Mouse (Mus musculus): ENCODE measurements around the gene Chst10.

DNA sequence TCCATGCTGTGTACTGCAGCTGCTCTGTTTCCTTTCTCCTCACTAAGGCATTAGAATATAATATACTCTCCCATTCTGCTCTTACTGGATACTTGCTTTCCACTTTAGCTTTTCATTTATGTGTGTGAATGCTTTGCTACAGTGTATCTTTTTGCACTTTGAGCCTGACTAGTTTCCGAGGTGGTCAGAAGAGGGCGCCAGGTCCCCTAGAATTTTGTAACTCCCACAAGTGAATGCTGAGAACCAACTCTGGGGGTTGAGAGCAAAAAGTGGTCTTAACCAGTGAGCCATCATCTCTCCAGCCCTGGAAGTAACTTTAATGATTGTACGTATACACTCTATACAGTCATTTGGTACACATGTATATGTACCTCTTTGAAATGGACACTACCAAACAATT is 63.1 kb downstream of the Chst10 start:
- TF ChIP-seq CTCF (IDR thresholded peaks at IDR 0.05; ENCODE audit: low read depth) (peak; percentile 32; the same call in 1 of the 2 replicates), EP300 (IDR thresholded peaks at IDR 0.05; ENCODE audit: low read depth) (no peak)

All from heart, postnatal 0 days (tissue).